Mouse (Mus musculus): ENCODE measurements at regions not wholly inside any gene's neighbourhood (a gene's known extent, or its start where the extent isn't known, plus 50 kb on each side); places are given as distances from the start of the nearest gene placed in this dataset.

GRCm38 (mm10) chr17:47064006-47064405, 53.6 kb upstream of the Ubr2 start:
- no peak for TF ChIP-seq POLR2A (IDR thresholded peaks at IDR 0.05; ENCODE audit: control insufficient read depth, extremely low read depth, insufficient read depth, low read length, poor library complexity)
- TF ChIP-seq CTCF (IDR thresholded peaks at IDR 0.05; ENCODE audit: borderline replicate concordance, control insufficient read depth, extremely low read depth, insufficient read depth, low read length, poor library complexity) = no peak

Data from thymus, adult 2 months (tissue).